Mouse (Mus musculus): Measurements from ENCODE around the gene Slc12a7.

DNA sequence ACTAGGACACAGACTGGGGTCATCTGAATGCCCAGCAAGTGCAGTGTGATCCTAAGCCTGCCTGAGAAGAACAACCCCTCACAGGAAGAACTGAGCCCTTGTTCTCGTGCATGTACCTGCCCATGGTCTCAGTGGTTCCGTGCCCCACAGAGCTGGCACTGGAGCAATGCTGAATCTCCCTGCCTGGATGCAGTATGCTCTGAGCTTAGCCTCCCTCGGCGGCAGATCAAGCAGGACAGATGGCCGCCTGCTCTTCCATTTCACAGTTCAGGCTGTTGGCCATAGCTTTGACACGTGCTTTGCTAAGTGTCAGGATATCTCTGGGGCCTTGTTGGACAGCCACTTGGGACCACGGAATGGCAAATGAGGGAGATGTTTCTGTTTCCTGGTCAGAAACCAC, 81.3 kb downstream of the Slc12a7 start:
- TF ChIP-seq EP300 (IDR thresholded peaks at IDR 0.05; ENCODE audit: low read depth) (no peak), CTCF (IDR thresholded peaks at IDR 0.05; ENCODE audit: low read depth) (no peak)

Measured in liver, postnatal 0 days (tissue).